Mouse (Mus musculus): ENCODE measurements at regions not wholly inside any gene's neighbourhood (a gene's known extent, or its start where the extent isn't known, plus 50 kb on each side); places are given as distances from the start of the nearest gene placed in this dataset.

- no peaks in the 10 kb centered on the region for H3K9me3 ChIP-seq
- H3K4me3 ChIP-seq (replicated peaks), result no peak overlapping the region
- H3K27me3 ChIP-seq, result no peaks in the 10 kb centered on the region
- H3K4me1 ChIP-seq (replicated peaks), result no peaks in the 10 kb centered on the region
- no peak overlapping the region for H3K4me2 ChIP-seq (replicated peaks)
- no peak overlapping the region for H3K9ac ChIP-seq (replicated peaks)
- WGBS, result 70% methylated on average over 4 of the region's 4 CpGs
- H3K27ac ChIP-seq, result no peak overlapping the region
- H3K36me3 ChIP-seq, result no peaks in the 10 kb centered on the region
- ATAC-seq, result peak; percentile 58; the same call in 1 of the 2 replicates
Measured at GRCm38 (mm10) chr12:94190620-94191081, 1501.4 kb upstream of the Flrt2 start.

- Histone ChIP-seq H3K4me1 (replicated peaks) (no peaks in the 10 kb centered on the region), H3K27me3 (no peaks in the 10 kb centered on the region), H3K27ac (no peak overlapping the region), H3K4me3 (replicated peaks) (no peak overlapping the region), H3K9ac (replicated peaks) (no peak overlapping the region), H3K36me3 (no peaks in the 10 kb centered on the region), H3K9me3 (no peaks in the 10 kb centered on the region), H3K4me2 (replicated peaks) (no peak overlapping the region)
- 80% methylated on average over 4 of the region's 4 CpGs for WGBS
- no peak for ATAC-seq
Measured at GRCm38 (mm10) chr12:94217906-94218305, 1474.1 kb upstream of the Flrt2 start.

- 89% methylated on average over 4 of the region's 4 CpGs for WGBS
- H3K4me3 ChIP-seq (replicated peaks), result no peak overlapping the region
- H3K27ac ChIP-seq, result no peak overlapping the region
- H3K4me1 ChIP-seq (replicated peaks), result no peaks in the 10 kb centered on the region
- no peaks in the 10 kb centered on the region for H3K27me3 ChIP-seq
- H3K9ac ChIP-seq (replicated peaks), result no peak overlapping the region
- no peak for ATAC-seq
- H3K36me3 ChIP-seq, result no peaks in the 10 kb centered on the region
- no peak overlapping the region for H3K4me2 ChIP-seq (replicated peaks)
- H3K9me3 ChIP-seq, result no peaks in the 10 kb centered on the region
Measured at GRCm38 (mm10) chr12:94229894-94230293, 1462.1 kb upstream of the Flrt2 start.

GRCm38 (mm10) chr12:94245366-94245765 lies 1446.7 kb upstream of the Flrt2 start:
- Histone ChIP-seq H3K9me3 (no peaks in the 10 kb centered on the region), H3K4me1 (replicated peaks) (peaks cover 5% of the 10 kb centered on the region), H3K27me3 (no peaks in the 10 kb centered on the region), H3K36me3 (no peaks in the 10 kb centered on the region), H3K9ac (replicated peaks) (no peak overlapping the region), H3K27ac (no peak overlapping the region), H3K4me2 (replicated peaks) (no peak overlapping the region), H3K4me3 (replicated peaks) (no peak overlapping the region)
- ATAC-seq, result no peak
- WGBS, result 74% methylated on average over 2 of the region's 2 CpGs

GRCm38 (mm10) chr12:94247362-94247761 lies 1444.7 kb upstream of the Flrt2 start:
- H3K4me1 ChIP-seq (replicated peaks), result peaks cover 5% of the 10 kb centered on the region
- H3K9ac ChIP-seq (replicated peaks), result no peak overlapping the region
- H3K4me3 ChIP-seq (replicated peaks), result no peak overlapping the region
- no peaks in the 10 kb centered on the region for H3K36me3 ChIP-seq
- H3K4me2 ChIP-seq (replicated peaks), result no peak overlapping the region
- H3K9me3 ChIP-seq, result no peaks in the 10 kb centered on the region
- ATAC-seq, result peak; percentile 55
- no peaks in the 10 kb centered on the region for H3K27me3 ChIP-seq
- H3K27ac ChIP-seq, result no peak overlapping the region

GRCm38 (mm10) chr12:94252957-94253633 lies 1438.9 kb upstream of the Flrt2 start:
- H3K4me1 ChIP-seq (replicated peaks), result no peaks in the 10 kb centered on the region
- no peak overlapping the region for H3K27ac ChIP-seq
- H3K9me3 ChIP-seq, result no peaks in the 10 kb centered on the region
- H3K4me3 ChIP-seq (replicated peaks), result no peak overlapping the region
- no peaks in the 10 kb centered on the region for H3K36me3 ChIP-seq
- WGBS, result 63% methylated on average over 8 of the region's 8 CpGs
- H3K27me3 ChIP-seq, result no peaks in the 10 kb centered on the region
- no peak for ATAC-seq
- H3K9ac ChIP-seq (replicated peaks), result no peak overlapping the region
- no peak overlapping the region for H3K4me2 ChIP-seq (replicated peaks)

GRCm38 (mm10) chr12:94280946-94281345 lies 1411.1 kb upstream of the Flrt2 start:
- Histone ChIP-seq H3K4me3 (replicated peaks) (no peak overlapping the region), H3K9ac (replicated peaks) (no peak overlapping the region), H3K9me3 (no peaks in the 10 kb centered on the region), H3K36me3 (no peaks in the 10 kb centered on the region), H3K4me2 (replicated peaks) (no peak overlapping the region), H3K27ac (no peak overlapping the region), H3K27me3 (no peaks in the 10 kb centered on the region), H3K4me1 (replicated peaks) (no peaks in the 10 kb centered on the region)
- ATAC-seq, result no peak
- WGBS, result 83% methylated on average over 2 of the region's 2 CpGs

- Histone ChIP-seq H3K4me2 (replicated peaks) (no peak overlapping the region), H3K27ac (no peak overlapping the region), H3K4me1 (replicated peaks) (no peaks in the 10 kb centered on the region), H3K36me3 (no peaks in the 10 kb centered on the region), H3K27me3 (no peaks in the 10 kb centered on the region), H3K9ac (replicated peaks) (no peak overlapping the region), H3K4me3 (replicated peaks) (no peak overlapping the region), H3K9me3 (no peaks in the 10 kb centered on the region)
- WGBS, result 88% methylated on average over 3 of the region's 3 CpGs
- no peak for ATAC-seq
Measured at GRCm38 (mm10) chr12:94282931-94283330, 1409.1 kb upstream of the Flrt2 start.

- Histone ChIP-seq H3K4me3 (replicated peaks) (no peak overlapping the region), H3K27ac (no peak overlapping the region), H3K27me3 (no peaks in the 10 kb centered on the region), H3K4me2 (replicated peaks) (no peak overlapping the region), H3K36me3 (no peaks in the 10 kb centered on the region), H3K9ac (replicated peaks) (no peak overlapping the region), H3K9me3 (no peaks in the 10 kb centered on the region), H3K4me1 (replicated peaks) (no peaks in the 10 kb centered on the region)
- WGBS, result 79% methylated on average over 3 of the region's 3 CpGs
- no peak for ATAC-seq
Measured at GRCm38 (mm10) chr12:94283572-94283971, 1408.5 kb upstream of the Flrt2 start.

GRCm38 (mm10) chr12:94297864-94298263 lies 1394.2 kb upstream of the Flrt2 start:
- Histone ChIP-seq H3K27me3 (no peaks in the 10 kb centered on the region), H3K4me1 (replicated peaks) (no peaks in the 10 kb centered on the region), H3K9me3 (no peaks in the 10 kb centered on the region), H3K9ac (replicated peaks) (no peak overlapping the region), H3K4me2 (replicated peaks) (no peak overlapping the region), H3K27ac (no peak overlapping the region), H3K36me3 (no peaks in the 10 kb centered on the region), H3K4me3 (replicated peaks) (no peak overlapping the region)
- 92% methylated on average over 5 of the region's 5 CpGs for WGBS
- no peak for ATAC-seq

GRCm38 (mm10) chr12:94332351-94332750 lies 1359.7 kb upstream of the Flrt2 start:
- Histone ChIP-seq H3K4me1 (replicated peaks) (no peaks in the 10 kb centered on the region), H3K9me3 (no peaks in the 10 kb centered on the region), H3K4me2 (replicated peaks) (no peak overlapping the region), H3K4me3 (replicated peaks) (no peak overlapping the region), H3K27me3 (no peaks in the 10 kb centered on the region), H3K9ac (replicated peaks) (no peak overlapping the region), H3K36me3 (no peaks in the 10 kb centered on the region), H3K27ac (no peak overlapping the region)
- no peak for ATAC-seq
- WGBS, result 87% methylated on average over 5 of the region's 5 CpGs

GRCm38 (mm10) chr12:94334671-94335070 lies 1357.4 kb upstream of the Flrt2 start:
- WGBS, result 86% methylated on average over 3 of the region's 3 CpGs
- H3K9ac ChIP-seq (replicated peaks), result no peak overlapping the region
- H3K36me3 ChIP-seq, result no peaks in the 10 kb centered on the region
- no peaks in the 10 kb centered on the region for H3K9me3 ChIP-seq
- H3K27ac ChIP-seq, result no peak overlapping the region
- no peak for ATAC-seq
- no peak overlapping the region for H3K4me2 ChIP-seq (replicated peaks)
- H3K27me3 ChIP-seq, result no peaks in the 10 kb centered on the region
- no peak overlapping the region for H3K4me3 ChIP-seq (replicated peaks)
- no peaks in the 10 kb centered on the region for H3K4me1 ChIP-seq (replicated peaks)

- Histone ChIP-seq H3K4me3 (replicated peaks) (no peak overlapping the region), H3K36me3 (no peaks in the 10 kb centered on the region), H3K27me3 (no peaks in the 10 kb centered on the region), H3K9ac (replicated peaks) (no peak overlapping the region), H3K9me3 (no peaks in the 10 kb centered on the region), H3K4me1 (replicated peaks) (peaks cover 4% of the 10 kb centered on the region; the same call in 1 of the 2 replicates), H3K4me2 (replicated peaks) (no peak overlapping the region), H3K27ac (no peak overlapping the region)
- ATAC-seq, result no peak
- 24% methylated on average over 7 of the region's 7 CpGs for WGBS
Measured at GRCm38 (mm10) chr12:94349623-94350156, 1342.3 kb upstream of the Flrt2 start.
